Mouse (Mus musculus) embryonic fibroblast, embryonic 13.5 days (primary cell): ENCODE measurements around the gene Klhdc10.

Source experiments
- CTCF ChIP-seq: IDR thresholded peaks from 2 replicates; pipeline ENCODE4 v1.5.1; 2011; ENCODE audit warnings: mild to moderate bottlenecking, control low read depth, low read length, moderate library complexity, borderline replicate concordance; ENCODE audit not compliant: insufficient read depth
- POLR2A ChIP-seq: IDR thresholded peaks from 2 replicates; pipeline ENCODE4 v1.6.1; 2011; ENCODE audit warnings: low read depth, mild to moderate bottlenecking, control low read depth, low read length, moderate library complexity

DNA sequence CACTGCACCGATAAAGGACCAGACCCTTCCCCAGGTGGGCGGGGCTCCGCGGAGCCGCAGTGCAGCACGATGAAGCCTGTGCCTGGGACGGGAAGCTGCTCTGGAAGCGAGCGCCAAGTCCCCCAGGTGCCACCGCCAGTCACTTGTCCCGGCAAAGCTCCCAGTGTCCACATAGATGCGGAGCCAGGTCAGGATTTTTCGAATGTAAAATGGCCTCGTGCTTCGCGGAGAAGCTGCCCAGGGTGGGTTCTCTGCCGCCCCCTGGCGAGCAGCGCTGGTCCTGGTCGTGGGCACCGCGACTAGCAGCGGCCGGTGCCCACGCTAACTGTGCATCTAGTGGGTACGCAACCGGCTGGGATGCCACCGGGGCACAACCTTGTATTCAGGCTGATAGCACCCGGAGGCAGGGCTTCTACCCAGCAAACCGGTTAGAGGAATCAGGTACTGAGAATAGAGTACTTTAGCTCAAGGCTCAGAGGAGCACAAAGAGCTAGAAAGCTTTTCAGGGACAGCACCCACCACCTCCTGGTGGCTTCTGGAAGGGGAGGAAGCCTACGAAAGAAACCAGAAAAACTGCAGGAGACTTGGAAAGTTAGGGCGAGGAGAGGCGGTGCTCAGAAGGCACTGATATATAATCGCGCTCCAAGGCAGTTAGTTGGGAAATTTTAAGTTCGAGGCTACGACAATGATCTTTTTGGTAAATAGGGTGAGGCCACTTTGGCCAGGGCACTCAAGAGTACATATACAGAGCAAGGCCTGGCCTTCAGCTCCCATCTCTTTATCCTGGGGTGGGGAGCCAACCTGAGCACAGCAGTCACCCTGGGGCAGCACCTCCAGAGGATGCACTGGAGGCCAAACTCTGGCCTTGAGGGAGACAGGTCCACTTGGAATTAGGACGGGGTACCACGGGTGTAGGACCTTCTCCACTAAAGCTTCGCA, 58.4 kb downstream of the Klhdc10 start:
- TF ChIP-seq POLR2A (0 out of 2 replicates have a peak, but pooled peaks have one; percentile 20), CTCF (peak; percentile 68)
